ENCODE assay signal across 8 mouse cellular contexts in the genomic region with DNA sequence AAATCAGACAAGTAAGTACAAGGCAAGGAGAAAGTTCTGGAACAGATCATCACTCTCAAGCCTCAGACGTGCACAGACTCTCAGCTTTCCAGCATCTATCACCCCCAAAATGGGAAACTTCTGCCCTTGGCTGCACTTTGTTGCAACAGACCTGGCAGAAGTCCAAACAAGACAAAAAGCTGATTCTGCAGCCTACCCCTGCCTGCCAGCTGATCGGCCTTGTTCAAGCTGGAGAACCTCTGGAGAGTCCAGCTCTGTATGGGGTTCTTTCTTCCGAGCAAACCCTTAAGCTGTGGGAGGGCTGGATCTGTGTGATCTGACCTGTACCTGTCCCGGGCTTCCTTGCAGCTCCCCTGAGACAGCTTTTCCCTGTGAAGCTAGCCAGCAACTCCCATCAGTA.
DNase-seq lines count a peak whose midpoint lies in the region; ATAC-seq and TF ChIP-seq lines count a peak whose summit lies in the region.

No protein-coding gene starts in this region.

- WGBS in heart, embryonic 16.5 days: 23% methylated on average over 4 of the region's 4 CpGs
- WGBS in liver, adult 2 months: 8% methylated on average over 4 of the region's 4 CpGs

- intact Hi-C loops in left cerebral cortex, postnatal 14 days (cut with DNase I): loop anchor here (5.0 to 10.0 kb wide), 2 partner anchors 209 to 359 kb away; no protein-coding TSS in a partner anchor
- intact Hi-C loops in left cerebral cortex, postnatal 4 days (cut with DNase I): loop anchor here (5.0 kb wide), 1 partner anchor 216 kb away; no protein-coding TSS in a partner anchor

- no peaks in the 10 kb centered on the region for H3K9me3 ChIP-seq in heart, embryonic 16.5 days (replicated peaks; ENCODE audit: control insufficient read depth, low read length)

- DNase-seq in left cerebral cortex, postnatal 14 days (ENCODE audit: low spot score in 2 of 2): peak; percentile 51 to 58
- DNase-seq in left cerebral cortex, postnatal 4 days: no peak
- DNase-seq in Patski (ENCODE audit: low read depth, low spot score): peak; percentile 84
- peak; percentile 75 for DNase-seq in liver, adult 2 months (ENCODE audit: extremely low read depth, low read depth, low spot score)
- peak; percentile 55 for DNase-seq in testis, postnatal 10 days (ENCODE audit: low spot score)
- DNase-seq in c-Kit-positive CD71-positive TER-119-positive erythroid progenitor cells, embryonic 14.5 days (ENCODE audit: low spot score): no peak

- POLR2A ChIA-PET in Patski (lab: Charles Lee): interaction anchor here (0.7 to 1.5 kb wide), 5 partner anchors 13 to 311 kb away, joined by 3 to 7 read pairs (median 5); no protein-coding TSS in a partner anchor

- 0 out of 2 replicates have a peak overlapping the region, but pooled peaks have one; percentile 11 for H3K27ac ChIP-seq in brown adipose tissue, adult 24 weeks (replicated peaks; ENCODE audit: low read depth, low read length)
- H3K27ac ChIP-seq in heart, embryonic 16.5 days (ENCODE audit: low read length): peak overlapping the region; percentile 45
- 0 out of 2 replicates have a peak overlapping the region, but pooled peaks have one; percentile 9 for H3K27ac ChIP-seq in liver, adult 2 months (replicated peaks; ENCODE audit: insufficient read depth, low read depth, low read length)

- no peak for TF ChIP-seq CTCF in Patski (IDR thresholded peaks at IDR 0.05)
- TF ChIP-seq CTCF in liver, adult 2 months (IDR thresholded peaks at IDR 0.05; ENCODE audit: low read depth, low read length): no peak

- 0 out of 2 replicates have a peak overlapping the region, but pooled peaks have one; percentile 41 for H3K9ac ChIP-seq in heart, embryonic 16.5 days (ENCODE audit: low read length)
- no peak overlapping the region for H3K9ac ChIP-seq in liver, adult 2 months (ENCODE audit: low read depth, low read length)

- no peak overlapping the region for H3K4me3 ChIP-seq in brown adipose tissue, adult 24 weeks (ENCODE audit: insufficient read depth, low read depth, low read length)
- H3K4me3 ChIP-seq in heart, embryonic 16.5 days (ENCODE audit: low read length): no peak overlapping the region
- no peak overlapping the region for H3K4me3 ChIP-seq in liver, adult 2 months (ENCODE audit: insufficient read depth, low read depth, low read length)

- no peaks in the 10 kb centered on the region for H3K36me3 ChIP-seq in heart, embryonic 16.5 days (ENCODE audit: control insufficient read depth, insufficient read depth)
- no peaks in the 10 kb centered on the region for H3K36me3 ChIP-seq in liver, adult 2 months (ENCODE audit: control insufficient read depth, insufficient read depth, low read length)

- no peaks in the 10 kb centered on the region for H3K79me2 ChIP-seq in liver, adult 2 months (ENCODE audit: control insufficient read depth, insufficient read depth, low read length)

- CTCF ChIA-PET in Patski (lab: Charles Lee): interaction anchor here (0.7 to 1.7 kb wide), 8 partner anchors 20 to 363 kb away, joined by 3 to 5 read pairs (median 4); no protein-coding TSS in a partner anchor

- TF ChIP-seq POLR2A in liver, adult 2 months (IDR thresholded peaks at IDR 0.05; ENCODE audit: extremely low read depth, insufficient read depth, low read length): no peak

- no peaks in the 10 kb centered on the region for H3K27me3 ChIP-seq in Patski
- no peaks in the 10 kb centered on the region for H3K27me3 ChIP-seq in heart, embryonic 16.5 days (ENCODE audit: control insufficient read depth, insufficient read depth, low read length)
- H3K27me3 ChIP-seq in liver, adult 2 months (ENCODE audit: control insufficient read depth, insufficient read depth, low read length): no peaks in the 10 kb centered on the region

- no peak overlapping the region for H3K4me2 ChIP-seq in heart, embryonic 16.5 days (ENCODE audit: low read depth, low read length)

- peaks cover 5% of the 10 kb centered on the region for H3K4me1 ChIP-seq in brown adipose tissue, adult 24 weeks (ENCODE audit: control insufficient read depth, insufficient read depth, insufficient read length, low read length)
- H3K4me1 ChIP-seq in heart, embryonic 16.5 days (ENCODE audit: control insufficient read depth, insufficient read depth, low read length): peaks cover 18% of the 10 kb centered on the region
- H3K4me1 ChIP-seq in liver, adult 2 months (ENCODE audit: control insufficient read depth, insufficient read depth, low read length): peaks cover 10% of the 10 kb centered on the region; the same call in 1 of the 2 replicates

- peak; percentile 15 for ATAC-seq in Patski
- no peak; the same call in 1 of the 2 replicates for ATAC-seq in heart, embryonic 16.5 days (replicated peaks; ENCODE audit: extremely low read depth, insufficient read depth, low FRiP score)

- in situ Hi-C loops in Patski (cut with MboI; ENCODE audit: low pct_unique_long_range_greater_than_20kb): loop anchor here (5.0 to 10.0 kb wide), 2 partner anchors 221 to 461 kb away; partner anchors contain the start of gene Tlr6

Comparison
In these comparisons a context has a peak if more than half of its experiments do, and no peak if none do; other contexts are left out.
1. DNase-seq: peak in left cerebral cortex, postnatal 14 days (2 of 2), Patski (single experiment), liver, adult 2 months (single experiment) and testis, postnatal 10 days (single experiment); none in left cerebral cortex, postnatal 4 days (single experiment) and c-Kit-positive CD71-positive TER-119-positive erythroid progenitor cells, embryonic 14.5 days (single experiment).
2. Peak in every context shown above with its lines, with median percentiles within 50 percentile points of each other: H3K27ac ChIP-seq.